Mouse (Mus musculus) erythroblast, embryonic 14.5 days (primary cell): Measurements from ENCODE around the gene Cd81.

Experiments
- GATA1 ChIP-seq: IDR thresholded peaks from 2 replicates; pipeline ENCODE4 v1.6.1; 2012; ENCODE audit warnings: low read length, inconsistent platforms, mixed read lengths
- TAL1 ChIP-seq: IDR thresholded peaks from 3 replicates; pipeline ENCODE4 v1.6.1; 2012; ENCODE audit warnings: low read length, inconsistent platforms, mixed read lengths

- no peak for TF ChIP-seq GATA1
- no peak for TF ChIP-seq TAL1
Measured at GRCm38 (mm10) chr7:143031816-143032215, 20.7 kb upstream of the Cd81 start.
